Mouse (Mus musculus): Measurements from ENCODE around the gene Nae1. TPM values are rescaled to one million over a fixed set of nuclear protein-coding genes. Genes with fewer than 3 reads are reported as not detected.
"Not testable (repeated sequence)": the region's sequence is repeated elsewhere in the genome, so short reads cannot be mapped to it uniquely, and the experiment has no call there.

The Nae1 gene
- 10 to 100 TPM; 45.5 to 48.9 TPM for total RNA-seq (2021)

DNA sequence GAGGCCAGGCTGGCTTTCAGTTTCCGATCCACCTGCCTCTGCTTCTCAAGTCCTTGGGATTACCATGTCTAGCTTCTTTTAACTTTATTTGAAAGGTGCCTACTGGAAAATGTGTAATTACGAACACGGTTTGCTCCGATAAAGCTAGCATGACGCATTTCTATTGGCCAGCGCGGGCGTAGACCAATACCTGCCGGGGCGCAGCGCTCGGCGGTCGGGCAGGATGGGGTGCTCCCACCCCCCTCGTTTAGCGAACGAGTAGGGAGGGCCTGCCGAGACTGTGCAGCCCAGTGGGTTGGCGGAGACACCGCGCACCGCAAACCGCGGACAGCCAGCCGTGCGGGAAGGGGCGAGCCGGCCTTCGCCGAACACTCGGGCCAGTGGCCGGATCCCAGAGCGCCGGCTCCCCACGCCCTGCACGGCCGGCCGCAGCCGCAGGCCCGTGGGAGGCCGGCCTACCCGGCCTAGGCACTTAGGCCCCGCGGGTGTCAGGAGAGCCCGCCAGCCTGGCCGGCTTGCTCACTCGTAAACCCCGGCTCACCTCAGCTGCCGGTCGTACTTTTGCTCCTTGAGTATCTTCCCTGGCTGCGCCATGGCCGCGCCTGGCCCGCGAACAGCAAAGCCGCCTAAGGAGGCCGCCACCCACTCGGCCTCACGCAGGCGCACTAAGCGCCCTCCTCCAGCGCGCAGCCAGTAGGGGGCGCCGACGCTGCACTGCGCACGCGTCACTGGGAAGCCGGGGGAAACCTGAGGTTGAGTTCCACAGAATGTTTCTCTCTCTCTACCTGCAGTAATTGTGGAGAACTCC is at the start of gene Nae1, which contains the start of gene Car7:
Gene Nae1, minus strand, starts transcription at position 667 of the 808 bp plus-strand sequence.
Gene Car7, plus strand, starts transcription at position 719 of the 808 bp plus-strand sequence.
- peak; percentile 92 to 93 for DNase-seq

DNA sequence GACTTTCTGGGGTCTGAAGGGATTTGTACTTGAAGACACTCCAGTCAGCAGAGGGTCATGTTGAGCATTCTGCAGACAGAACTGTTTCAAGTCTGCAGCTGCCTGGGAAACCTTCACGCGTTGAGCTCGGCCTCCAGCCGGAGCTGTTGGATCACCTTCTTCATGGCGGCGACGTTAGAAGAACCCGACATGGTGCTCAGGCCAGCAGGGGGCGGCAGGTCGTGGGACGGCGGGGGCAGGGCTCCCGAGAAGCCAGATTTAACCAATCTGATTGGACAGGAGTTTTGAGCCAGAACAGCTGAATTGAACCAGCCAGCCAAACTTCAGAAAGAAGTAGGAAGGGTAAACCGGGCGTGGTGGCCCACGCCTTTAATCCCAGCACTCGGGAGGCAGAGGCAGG is 43.2 kb upstream of the Nae1 start:
- DNase-seq, result not testable (repeated sequence)

DNA sequence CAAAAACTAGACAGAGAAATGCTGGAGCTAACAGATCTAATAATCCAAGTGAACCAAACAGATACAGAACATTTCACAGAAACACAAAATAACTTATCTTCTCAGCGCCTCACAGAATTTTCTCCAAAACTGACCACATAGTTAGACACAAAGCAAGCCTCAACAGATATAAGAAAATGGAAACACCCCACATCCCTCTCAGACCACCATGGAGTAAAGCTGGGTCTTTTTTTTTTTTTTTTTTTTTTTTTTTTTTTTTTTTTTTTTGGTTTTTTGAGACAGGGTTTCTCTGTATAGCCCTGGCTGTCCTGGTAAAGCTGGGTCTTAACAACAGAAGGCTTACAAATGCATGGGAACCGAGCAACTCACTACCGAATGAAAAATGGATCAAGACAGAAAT is 42.4 kb upstream of the Nae1 start:
- no peak for DNase-seq

DNA sequence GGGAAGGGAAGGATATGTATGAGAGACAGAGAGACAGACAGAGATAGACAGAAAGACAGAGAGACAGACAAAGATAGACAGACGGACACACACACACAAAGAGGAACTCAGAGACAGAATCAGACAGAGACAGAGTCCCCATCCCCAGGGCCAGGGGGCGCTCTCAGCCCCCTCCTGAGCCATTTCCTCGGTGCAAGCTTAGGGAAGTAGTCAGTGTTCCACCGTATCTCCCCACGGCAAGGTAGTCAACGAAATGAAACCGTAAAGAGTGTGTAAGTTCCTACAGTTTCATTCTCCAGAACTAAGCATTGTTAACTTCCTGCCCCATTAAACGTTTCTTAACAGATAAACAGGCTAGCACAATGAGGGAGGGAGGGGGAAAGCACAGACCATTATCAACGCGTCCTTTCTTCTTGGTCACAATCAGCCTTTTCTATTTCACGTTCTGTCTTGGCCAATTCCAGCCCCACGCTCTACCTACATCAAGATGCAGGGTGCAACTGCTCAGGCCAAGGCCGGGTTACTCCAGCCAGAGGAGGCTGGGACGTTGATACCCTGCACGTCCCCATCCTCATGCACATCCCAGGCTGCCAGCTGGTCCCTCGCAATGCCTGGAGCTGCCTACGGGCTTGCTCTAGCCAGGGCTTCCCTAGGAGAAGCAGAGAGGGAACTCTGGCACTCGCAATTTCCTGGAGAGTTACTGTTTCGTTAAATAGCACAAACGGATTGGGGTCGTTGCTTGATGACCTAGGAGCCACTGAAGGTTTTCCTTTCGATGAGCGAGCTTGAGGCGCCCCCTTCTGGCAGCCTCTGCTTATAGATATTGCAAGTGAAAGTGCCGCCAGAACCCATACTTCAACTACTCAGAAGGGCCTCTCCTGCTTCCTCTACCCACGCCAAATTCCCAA is 36.3 kb upstream of the Nae1 start:
- DNase-seq, result peak; percentile 79

DNA sequence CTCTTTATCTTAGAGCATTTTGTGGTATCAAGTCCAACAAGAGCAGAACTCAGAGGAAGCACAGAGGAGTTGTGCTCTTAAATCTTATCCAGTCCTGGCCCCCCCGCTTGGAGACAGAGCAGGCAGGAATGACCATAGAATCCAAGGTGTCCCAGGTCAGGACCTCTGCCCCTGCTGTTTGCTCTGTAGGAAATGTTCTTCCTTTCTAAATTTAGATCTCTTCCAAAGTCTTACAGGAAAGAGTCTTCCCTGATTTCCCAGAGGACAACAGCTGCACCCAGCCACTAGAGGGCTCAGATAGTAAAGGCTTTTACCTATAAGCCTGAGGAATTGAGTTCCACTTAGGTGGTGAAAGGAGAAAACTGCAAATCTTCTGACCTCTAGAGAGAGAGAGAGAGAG is 35.1 kb upstream of the Nae1 start:
- no peak for DNase-seq

DNA sequence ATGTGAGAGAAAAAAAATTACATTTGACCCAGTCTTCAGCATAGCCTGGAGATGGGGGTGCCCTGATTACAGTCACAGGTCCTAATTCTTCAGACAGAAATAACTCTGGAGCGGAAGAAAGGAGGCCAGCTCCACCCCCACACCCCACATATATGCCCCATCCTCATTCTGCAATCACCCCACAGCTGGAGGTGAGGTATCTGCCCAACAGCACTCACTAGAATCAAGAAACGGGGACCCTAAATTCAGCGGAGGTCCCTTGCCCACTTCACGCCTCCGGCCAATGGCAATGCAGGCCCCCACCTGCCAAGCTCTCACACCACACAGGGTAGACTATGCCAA is 31.0 kb upstream of the Nae1 start:
- no peak for DNase-seq

DNA sequence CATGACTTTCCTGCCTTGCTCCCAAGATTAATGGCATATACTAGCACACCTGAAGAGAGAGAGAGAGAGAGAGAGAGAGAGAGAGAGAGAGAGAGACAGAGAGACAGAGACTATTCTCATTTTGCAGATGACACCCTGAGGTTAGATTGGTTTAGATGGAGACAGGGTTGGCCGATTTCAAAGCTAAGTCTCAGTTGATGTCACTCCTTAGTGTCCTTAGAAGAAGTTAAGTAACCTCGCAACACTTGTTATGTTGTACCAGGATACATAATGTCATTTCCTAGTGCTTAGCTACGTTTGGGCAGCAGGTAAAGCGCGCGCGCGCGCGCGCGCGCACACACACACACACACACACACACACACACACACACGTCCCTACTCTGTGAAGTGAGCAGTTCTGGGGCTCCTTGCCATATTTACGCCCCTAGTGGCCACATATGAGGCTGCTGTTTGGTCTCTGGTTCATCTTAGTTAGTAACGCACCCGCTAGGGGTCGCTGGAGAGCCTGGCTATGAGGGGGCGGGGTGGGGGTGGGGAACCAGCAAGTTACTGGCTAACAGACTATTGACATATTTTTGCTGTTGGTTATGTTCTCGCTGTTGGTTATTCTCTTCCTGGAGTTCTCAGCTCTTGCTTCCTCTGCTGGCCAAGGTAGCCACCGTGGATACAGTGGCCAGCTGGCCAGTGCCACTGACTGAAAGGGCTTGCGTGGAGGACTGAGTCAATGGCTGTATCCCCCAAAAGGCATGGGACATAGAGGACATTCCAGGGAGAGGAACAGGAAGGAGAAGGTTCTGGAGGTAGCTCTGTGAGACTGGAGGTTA is 30.4 kb upstream of the Nae1 start:
- DNase-seq, result peak; percentile 68 to 76

DNA sequence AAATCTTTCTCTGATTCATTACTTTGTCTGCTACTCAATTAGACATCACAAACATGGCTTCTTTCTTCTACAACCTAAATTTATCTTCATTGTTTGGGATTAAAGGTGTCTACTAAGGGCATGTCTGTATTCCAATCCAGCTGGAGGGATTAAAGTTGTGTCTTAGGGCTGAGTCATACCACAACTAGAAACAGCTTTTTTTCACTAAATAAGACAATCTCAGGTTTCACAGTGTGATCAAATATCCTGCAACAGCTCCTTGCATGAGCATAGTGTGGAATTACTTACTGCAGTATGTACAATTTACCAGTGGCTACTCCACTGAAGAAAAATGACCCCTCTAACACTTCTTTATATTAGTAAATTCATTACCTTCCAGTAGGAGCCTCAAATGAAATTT is 26.3 kb upstream of the Nae1 start:
- DNase-seq, result no peak

DNA sequence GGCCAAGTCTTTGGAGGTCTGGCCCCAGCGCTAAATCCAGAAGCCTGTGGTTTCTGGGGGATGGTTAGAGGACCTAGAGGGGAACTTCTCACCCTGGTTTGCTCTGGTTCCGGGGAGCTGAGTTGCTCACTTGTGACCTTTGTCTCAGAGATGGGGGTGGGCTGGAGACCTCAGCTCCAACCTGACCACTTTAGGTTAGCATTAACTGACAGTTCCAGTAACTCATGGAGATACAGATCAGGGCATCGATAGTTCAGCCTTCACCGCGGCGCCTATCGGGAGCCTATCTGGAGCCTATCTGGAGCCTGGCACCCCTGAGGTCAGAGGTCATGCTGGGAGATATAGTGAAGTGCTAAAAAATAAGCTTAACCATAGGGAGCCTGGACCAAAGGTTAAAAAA is 22.8 kb upstream of the Nae1 start:
- DNase-seq, result no peak

DNA sequence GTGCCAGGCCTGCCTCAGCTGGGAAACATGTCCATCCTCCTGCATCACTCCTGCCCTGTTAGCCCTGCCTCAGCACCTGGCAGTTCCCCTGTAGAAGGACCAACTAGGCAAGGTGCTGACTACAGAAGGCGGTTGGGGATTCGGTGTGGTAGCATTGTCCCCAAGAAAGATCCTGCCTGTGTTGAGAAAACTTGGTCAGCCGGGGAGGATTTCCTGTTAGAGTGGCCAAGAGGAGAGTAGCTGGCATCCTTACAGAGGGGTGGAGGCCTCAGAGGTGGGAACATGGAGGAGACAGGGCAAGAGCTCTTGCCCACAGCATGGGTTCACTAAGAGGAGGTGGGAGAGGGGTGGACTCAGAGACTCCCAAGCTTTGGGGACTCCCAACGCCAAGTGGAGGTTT is 20.8 kb upstream of the Nae1 start:
- DNase-seq, result no peak

DNA sequence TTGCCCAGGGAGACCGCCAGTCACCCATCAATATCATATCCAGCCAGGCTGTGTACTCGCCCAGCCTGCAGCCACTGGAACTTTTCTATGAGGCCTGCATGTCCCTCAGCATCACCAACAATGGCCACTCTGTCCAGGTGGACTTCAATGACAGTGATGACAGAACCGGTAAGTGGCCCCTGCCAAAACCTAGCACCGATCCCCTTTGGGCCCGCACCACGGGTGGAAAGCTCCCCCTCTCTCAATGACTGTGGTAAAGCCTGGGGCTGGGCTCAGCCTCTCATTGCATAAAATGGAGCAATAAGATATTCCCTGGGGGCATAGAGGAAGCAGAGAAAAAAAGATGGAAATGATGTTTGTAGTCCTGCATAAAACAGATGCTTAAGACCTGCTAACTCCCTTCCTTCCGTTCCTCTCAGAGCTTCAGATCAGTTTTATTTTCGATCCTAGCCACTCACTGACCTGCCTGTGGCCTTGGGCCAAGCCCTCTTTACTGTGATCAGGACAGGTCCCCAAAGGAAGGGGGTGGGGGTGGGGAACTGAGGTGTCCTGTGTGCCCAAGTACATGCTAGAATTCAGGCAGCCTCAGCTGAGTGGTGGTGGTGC is 9.1 kb upstream of the Nae1 start:
- no peak for DNase-seq

DNA sequence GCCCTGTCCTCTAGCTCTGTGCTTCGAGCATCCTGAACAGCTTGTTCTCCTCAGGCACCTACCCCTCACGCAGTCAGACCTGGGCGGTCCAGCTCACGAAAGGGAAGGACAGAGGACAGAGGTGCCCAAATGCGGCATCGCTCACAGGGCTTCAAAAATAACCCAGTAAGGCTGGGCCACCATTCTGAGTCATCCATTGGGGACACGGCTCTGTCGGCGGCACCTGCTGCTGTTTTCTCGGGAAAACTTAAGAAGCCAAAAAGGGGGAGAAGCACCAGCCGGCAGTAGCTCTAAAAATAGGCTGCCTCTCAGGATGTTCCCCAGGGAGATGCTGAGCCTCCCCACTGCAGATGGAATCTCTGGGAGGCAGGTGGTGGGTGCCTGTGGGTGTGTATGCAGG is 7.7 kb upstream of the Nae1 start:
- DNase-seq, result peak; percentile 56 to 64

DNA sequence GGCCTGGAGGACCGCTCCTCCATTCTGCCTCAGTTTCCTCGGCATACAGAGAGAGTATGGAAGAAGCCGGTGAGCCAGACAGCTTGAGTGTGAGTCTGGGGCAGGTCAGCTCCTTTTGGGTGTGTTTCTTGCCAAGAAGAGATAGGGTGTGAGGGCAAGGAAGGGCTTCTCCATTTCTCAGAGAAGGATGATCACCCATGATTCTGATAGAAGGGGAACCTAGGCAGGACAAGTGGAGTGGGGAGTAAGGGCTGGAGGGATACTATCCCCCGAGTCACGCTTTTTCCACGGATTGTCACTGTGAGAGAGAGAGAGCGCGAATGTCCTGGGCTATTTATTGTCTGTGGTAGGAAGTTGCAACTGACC is 7.1 kb upstream of the Nae1 start:
- no peak for DNase-seq

DNA sequence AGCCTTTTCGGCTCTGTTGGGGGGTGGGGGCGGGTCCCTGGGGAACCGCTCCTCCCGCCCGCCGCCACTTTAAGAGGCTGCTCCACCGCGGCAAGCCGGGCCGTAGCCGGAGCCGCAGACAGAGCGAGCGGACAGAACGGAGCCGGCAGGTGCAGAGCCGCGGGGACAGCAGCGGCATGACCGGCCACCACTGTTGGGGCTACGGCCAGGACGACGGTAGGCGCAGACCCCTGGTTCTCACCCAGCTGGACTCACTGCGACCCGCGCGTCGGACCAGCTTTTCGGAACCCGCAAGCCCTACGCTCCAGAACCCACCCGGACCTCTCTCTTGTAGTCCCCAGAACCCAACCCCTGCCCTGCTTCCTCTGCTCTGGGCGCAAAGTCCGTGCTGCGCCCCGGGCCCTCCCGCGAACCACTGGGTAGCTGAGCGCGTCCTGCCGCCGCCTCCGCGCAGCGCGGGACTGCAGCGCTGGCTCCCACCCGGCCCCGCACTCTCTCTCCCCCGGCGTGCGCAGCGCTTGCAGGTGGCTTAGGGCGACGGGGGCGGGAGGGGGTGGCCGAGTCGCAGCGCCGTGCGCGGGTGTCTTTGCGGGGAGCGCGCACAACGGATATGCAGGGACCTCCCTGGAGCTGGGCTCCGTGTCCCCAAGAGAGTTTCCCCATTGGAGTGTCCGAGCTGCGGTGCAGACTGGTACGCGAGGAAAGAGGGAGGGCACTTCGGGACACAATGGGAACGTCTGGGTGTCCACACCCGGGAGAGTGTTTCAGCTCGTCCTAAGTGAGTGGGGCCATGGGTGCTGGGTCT is 6.5 kb upstream of the Nae1 start:
- peak; percentile 31 to 33 for DNase-seq

DNA sequence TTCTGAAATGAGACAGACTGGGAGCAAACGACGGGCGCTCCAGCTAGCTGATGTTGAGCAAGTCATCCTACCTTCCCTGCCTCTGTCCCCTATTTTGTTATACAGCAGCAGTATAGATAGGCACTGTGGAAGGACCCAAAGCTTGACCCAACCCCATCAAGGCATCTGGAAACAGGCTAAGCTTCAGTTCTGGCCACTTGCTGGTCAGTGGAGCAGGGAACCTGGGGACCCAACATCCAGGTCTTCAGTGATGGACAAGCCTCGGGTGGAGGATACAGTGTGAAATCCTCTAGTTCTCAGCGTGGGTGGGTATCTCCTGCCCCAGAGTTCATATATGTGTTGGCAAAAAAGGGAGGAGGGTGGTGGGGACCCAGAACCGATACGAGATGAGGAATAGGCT is 5.8 kb upstream of the Nae1 start:
- DNase-seq, result no peak

DNA sequence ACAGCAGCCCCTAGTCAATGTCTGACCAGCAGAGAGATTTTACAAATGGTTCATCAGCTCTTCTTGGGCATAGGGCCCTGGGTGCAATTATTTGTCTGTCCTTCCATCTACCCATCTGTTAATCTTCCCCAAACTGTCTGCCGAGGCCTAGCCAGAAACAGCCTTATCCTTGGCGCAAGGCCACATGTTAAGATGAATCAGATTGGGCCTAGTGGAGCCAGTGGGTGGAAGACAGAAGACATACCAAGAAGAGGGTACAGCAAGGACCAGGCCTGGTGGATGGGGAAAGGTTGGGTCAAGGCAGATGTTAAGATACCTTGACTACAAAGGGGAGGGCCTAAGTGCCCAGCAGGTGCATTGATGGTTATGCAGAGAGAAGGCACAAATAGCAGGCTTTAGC is 5.1 kb upstream of the Nae1 start:
- DNase-seq, result peak; percentile 27 to 44

DNA sequence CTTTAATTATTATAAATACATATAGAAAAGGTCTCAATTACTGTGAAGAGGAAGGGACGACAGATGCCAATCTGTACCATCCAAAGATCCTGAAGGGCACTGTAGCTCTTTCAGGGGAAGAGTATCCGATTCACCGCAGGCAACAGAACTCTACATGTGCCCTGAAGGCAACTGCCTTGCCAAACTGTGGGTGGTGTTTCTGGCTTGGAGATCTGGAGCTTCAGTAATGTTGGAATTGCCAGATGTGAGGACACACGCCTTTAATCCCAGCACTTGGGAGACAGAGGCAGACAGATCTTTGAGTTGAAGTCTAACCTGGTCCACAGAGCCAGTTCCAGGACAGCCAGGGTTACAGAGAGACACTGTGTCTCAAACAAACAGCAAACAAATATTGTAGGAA is 4.5 kb upstream of the Nae1 start:
- no peak for DNase-seq

DNA sequence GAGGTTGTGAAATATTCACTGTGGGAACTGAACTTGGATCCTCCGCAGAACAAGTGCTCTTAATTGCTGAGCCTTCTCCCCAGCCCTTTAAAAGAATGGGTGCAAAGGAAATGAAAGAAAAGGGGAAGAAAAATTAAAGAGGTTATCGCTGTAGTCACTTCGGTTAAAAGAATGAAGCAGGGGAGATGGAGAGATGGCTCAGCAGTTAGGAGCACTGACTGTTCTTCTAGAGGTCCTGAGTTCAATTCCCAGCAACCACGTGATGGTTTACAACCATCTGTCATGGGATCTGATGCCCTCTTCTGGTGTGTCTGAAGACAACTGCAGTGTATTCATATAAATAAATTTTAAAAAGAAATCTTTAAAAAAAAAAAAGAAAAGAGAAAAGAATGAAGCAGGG is 1.6 kb upstream of the Nae1 start:
- DNase-seq, result no peak

DNA sequence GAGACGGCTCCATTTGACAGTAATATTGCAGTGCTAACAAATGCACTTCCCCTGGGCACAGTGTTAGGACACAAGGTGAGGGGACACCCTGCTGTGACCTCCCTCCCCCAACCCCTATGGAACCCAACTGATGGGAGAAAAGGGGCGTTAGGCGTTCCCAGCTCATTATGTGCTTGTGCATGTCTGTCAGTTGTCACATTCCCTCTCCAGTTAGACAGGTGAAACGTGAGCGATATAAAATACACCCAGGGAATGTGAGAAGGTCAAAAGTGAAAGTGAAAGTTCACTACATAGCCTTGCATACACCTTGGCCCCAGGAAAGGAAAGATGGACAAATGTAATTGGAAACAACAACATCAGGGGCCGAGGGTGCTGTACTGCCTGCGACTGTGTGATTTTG is 941 bp upstream of the Nae1 start:
- DNase-seq, result no peak

DNA sequence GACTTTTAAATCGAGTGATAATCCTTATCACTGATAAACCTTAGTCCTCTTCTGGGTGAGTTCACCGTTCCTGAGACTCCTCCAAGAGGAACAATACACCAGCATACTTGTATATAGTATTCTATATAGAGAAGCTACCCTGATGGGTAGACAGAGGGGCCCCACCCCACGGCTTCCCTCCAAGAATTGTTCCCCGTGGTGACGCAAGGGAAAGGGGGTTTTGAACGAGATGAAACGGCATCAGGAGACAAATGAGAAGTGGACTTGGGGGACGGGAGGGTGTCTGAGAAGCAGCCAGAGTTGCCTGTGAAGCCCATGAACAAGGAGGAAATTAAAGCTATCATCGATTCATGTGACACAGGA is 323 bp upstream of the Nae1 start:
- peak in 1 of 2 experiments; percentile 19 for DNase-seq

DNA sequence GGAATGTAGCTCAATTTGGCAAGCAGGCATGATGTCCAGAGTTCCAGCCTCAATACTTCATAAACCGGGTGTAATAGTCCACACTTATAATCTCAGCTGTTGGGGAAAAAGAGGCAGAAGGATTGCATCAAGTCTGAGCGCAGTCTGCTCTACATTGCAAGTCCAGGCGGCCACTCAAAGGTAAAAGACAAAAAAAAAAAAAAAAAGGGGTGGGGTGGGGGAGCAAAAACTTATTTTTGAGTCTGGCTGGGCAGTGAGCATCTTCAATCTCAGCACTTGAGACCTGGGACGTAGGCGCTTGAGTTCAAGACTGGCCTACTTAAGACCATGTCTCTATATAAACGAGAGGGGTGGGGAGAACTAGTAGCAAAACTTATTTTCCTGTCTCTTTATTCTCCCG is 886 bp downstream of the Nae1 start:
- DNase-seq, result no peak

DNA sequence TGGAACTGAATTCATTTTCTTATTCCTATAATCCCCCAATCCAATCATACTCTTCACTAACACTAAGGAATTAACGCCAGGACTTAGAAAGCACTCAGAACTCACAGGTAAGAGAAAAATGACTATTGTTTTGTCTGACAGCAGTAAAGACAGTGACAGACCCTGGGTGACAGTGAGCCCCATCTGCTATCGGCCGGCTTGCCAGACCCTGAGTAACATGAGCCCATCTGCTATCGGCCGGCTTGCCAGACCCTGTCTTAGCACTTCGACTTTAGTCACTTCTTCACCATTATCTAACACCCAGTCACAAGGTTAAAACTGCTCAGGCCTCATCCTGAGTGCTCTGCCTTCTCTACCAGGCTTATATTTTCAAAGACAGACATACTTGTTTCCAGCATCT is 4.8 kb downstream of the Nae1 start:
- no peak for DNase-seq

Measured in layer of hippocampus, postnatal 36 days (tissue).